Mouse (Mus musculus) heart, postnatal 0 days (tissue): ENCODE data around the gene Prkd1.

Experiments used
- CTCF ChIP-seq: IDR thresholded peaks from 2 replicates; pipeline ENCODE4 v1.5.1; 2016; ENCODE audit warnings: antibody characterized with exemption, control low read depth, low read depth
- EP300 ChIP-seq: IDR thresholded peaks from 2 replicates; pipeline ENCODE4 v1.6.1; 2016; ENCODE audit warnings: antibody characterized with exemption, low read depth

DNA sequence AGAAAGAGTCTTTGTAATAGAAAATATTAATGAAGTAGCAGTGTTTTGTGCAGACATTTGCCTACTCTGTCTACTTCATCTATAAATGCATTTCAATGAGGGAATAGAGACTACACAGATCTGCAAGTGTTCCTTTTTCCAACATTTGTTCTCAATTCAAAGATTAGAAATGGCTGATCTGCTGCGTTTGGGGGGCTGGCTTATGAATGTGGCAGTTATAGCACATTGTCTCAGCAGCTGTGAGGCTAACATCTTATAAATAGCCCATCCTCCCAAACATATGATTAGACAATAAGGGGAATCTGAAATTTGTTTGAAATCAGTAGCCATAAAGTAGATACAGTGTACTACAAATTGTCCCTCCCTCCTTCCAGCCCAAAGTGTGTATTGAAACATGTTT, 83.7 kb downstream of the Prkd1 start:
- TF ChIP-seq CTCF (no peak), EP300 (no peak)
